In genomic region chr1:20133636-20134035, GRCm38 (mm10) we compare ENCODE assay signal across 23 mouse cellular contexts.
"Had no signal": no experiment of that assay in that cellular context is flagged by ENCODE, and none has a peak within 500 bp of the region (broad histone marks: within the 10 kb centered on the region; RNA-seq: fewer than 3 reads in every experiment).

No protein-coding gene starts in this region.

- H3K27me3 ChIP-seq: heart, embryonic 12.5 days; intestine, embryonic 15.5 days had no signal

- DNase-seq: gastrocnemius, adult 2 months; gastrocnemius, postnatal 10 days; gastrocnemius, postnatal 25 days; heart, adult 18-20 months; heart, postnatal 10 days; heart, postnatal 4 days; kidney, adult 18-20 months; kidney, adult 8-10 months; kidney, postnatal 10 days; kidney, postnatal 25 days; layer of hippocampus, adult 9-11 months; layer of hippocampus, postnatal 36 days; left cerebral cortex, postnatal 4 days had no signal

- H3K36me3 ChIP-seq: heart, embryonic 10.5 days; heart, embryonic 12.5 days; hindbrain, embryonic 10.5 days; hindbrain, embryonic 12.5 days; intestine, embryonic 15.5 days; limb, embryonic 13.5 days had no signal

- H3K9me3 ChIP-seq: heart, embryonic 10.5 days; heart, embryonic 12.5 days; hindbrain, embryonic 10.5 days; hindbrain, embryonic 12.5 days; intestine, embryonic 15.5 days; limb, embryonic 13.5 days had no signal

- H3K4me2 ChIP-seq: heart, embryonic 12.5 days; hindbrain, embryonic 12.5 days; hindbrain, embryonic 14.5 days; intestine, embryonic 15.5 days; limb, embryonic 13.5 days had no signal

- H3K27ac ChIP-seq: gastrocnemius, adult 2 months; heart, embryonic 10.5 days; hindbrain, embryonic 10.5 days; hindbrain, embryonic 12.5 days; hindbrain, embryonic 14.5 days; intestine, embryonic 15.5 days; limb, embryonic 13.5 days had no signal

- H3K4me1 ChIP-seq: heart, embryonic 10.5 days; heart, embryonic 12.5 days; intestine, embryonic 15.5 days had no signal

- H3K4me3 ChIP-seq: gastrocnemius, adult 2 months; heart, embryonic 10.5 days; heart, embryonic 12.5 days; hindbrain, embryonic 10.5 days; hindbrain, embryonic 12.5 days; intestine, embryonic 15.5 days; limb, embryonic 13.5 days had no signal

- ATAC-seq: hindbrain, embryonic 16.5 days; inflammation-experienced regulatory T-cells, adult 6 months; intestine, embryonic 15.5 days; intestine, postnatal 0 days had no signal

- H3K9ac ChIP-seq: heart, embryonic 12.5 days; hindbrain, embryonic 12.5 days; hindbrain, embryonic 14.5 days; intestine, embryonic 15.5 days; limb, embryonic 13.5 days had no signal
